Mouse (Mus musculus) cerebellum, adult 2 months (tissue): Measurements from ENCODE around the gene Syt1. TPM values are rescaled to one million over a fixed set of nuclear protein-coding genes. Genes with fewer than 3 reads are reported as not detected.

Experiments
- DNase-seq, 2 experiments: peaks; one replicate each; pipeline ENCODE4 v3.0.0; 2021
- H3K27ac ChIP-seq: fragments of 200-500 bp; 2 replicates; pipeline ENCODE4 v1.5.1; 2012; ENCODE audit warnings: low read length, control low read depth, inconsistent platforms; ENCODE audit not compliant: insufficient read depth
- H3K27me3 ChIP-seq: fragments of 200-500 bp; 2 replicates; pipeline ENCODE4 v1.6.1; 2012; ENCODE audit warnings: inconsistent platforms, mild to moderate bottlenecking, low read length, moderate library complexity; ENCODE audit not compliant: control insufficient read depth, insufficient read depth
- H3K4me1 ChIP-seq: fragments of 200-500 bp; 2 replicates; pipeline ENCODE4 v1.6.1; 2011; ENCODE audit warnings: low read length; ENCODE audit not compliant: control insufficient read depth, insufficient read depth
- H3K4me3 ChIP-seq: fragments of 200-500 bp; replicated peaks from 2 replicates; pipeline ENCODE3; 2011; ENCODE audit warnings: mild to moderate bottlenecking, low read depth, low read length, control low read depth; ENCODE audit not compliant: insufficient read depth
- CTCF ChIP-seq: fragments of 200-500 bp; IDR thresholded peaks from 2 replicates; pipeline ENCODE4 v1.5.1; 2011; ENCODE audit warnings: low read depth, mild to moderate bottlenecking, control low read depth, low read length, moderate library complexity, borderline replicate concordance; ENCODE audit not compliant: insufficient read depth
- POLR2A ChIP-seq: fragments of 200-500 bp; IDR thresholded peaks from 2 replicates; pipeline ENCODE4 v1.6.1; 2011; ENCODE audit warnings: low read length, control low read depth, borderline replicate concordance; ENCODE audit not compliant: insufficient read depth
- WGBS: fragments of 180-500 bp; shearing (Covaris S2); methylation state at CpG from one replicate; pipeline ENCODE4 v1.1.7; 2018; 5-methylcytosine and 5-hydroxymethylcytosine counted together
- polyA plus RNA-seq: library from polyadenylated mRNA; depleted of rRNA; stranded (reverse); fragments of >200 nt; gene quantifications from 2 replicates; pipeline ENCODE4 v1.2.3, GENCODE M21; 2012

Gene Syt1
- polyA plus RNA-seq, 1 experiment: 209 TPM

DNA sequence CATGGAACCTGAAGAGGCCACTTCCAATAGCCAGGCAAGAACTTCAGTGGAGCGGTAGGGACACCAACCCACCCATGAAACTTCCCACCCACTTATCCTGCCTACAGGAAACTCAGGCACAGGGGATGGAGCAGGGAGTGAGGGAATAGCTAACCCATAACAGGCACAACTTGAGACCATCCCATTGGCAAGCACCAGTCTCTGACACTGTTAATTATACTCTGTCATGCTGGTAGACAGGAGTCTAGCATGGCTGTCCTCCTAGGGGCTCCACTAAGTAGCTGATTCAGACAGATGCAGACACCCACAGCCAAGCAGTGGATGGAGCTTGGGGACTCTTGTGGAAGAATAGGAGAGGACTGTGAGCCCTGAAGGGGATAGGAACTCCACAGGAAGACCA lies 105.5 kb downstream of the Syt1 start:
- no peak overlapping the region for H3K4me3 ChIP-seq
- H3K4me1 ChIP-seq: peaks cover 4% of the 10 kb centered on the region; the same call in 1 of the 2 replicates
- no peak overlapping the region for H3K27ac ChIP-seq
- TF ChIP-seq CTCF (no peak), POLR2A (no peak)
- no peaks in the 10 kb centered on the region for H3K27me3 ChIP-seq
- no peak for DNase-seq
- WGBS: 100% methylated on average over 1 of the region's 1 CpGs

DNA sequence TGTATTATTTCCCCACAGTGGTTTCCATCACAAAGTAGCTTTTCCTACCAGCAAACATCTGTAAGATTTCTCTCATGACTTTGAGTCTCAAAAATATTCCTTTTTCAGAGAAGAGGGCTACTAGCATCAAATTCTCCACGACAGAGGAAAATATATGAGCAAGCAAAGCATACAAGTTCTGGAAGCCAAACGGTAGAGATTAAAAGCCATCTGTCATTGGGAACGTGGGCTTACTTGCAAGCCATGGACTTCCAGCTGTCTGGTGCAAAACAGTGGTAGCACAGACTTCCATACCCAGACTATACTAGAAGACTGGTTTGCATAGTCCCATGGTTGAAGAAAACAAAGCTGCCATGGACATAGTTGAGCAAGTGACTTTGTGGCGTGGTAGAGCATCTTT lies 106.4 kb downstream of the Syt1 start:
- TF ChIP-seq CTCF (no peak), POLR2A (no peak)
- Histone ChIP-seq H3K27me3 (no peaks in the 10 kb centered on the region), H3K4me1 (peaks cover 4% of the 10 kb centered on the region; the same call in 1 of the 2 replicates), H3K27ac (no peak overlapping the region), H3K4me3 (no peak overlapping the region)
- peak in 1 of 2 experiments; percentile 54 for DNase-seq
- WGBS: 30% methylated on average over 4 of the region's 4 CpGs

DNA sequence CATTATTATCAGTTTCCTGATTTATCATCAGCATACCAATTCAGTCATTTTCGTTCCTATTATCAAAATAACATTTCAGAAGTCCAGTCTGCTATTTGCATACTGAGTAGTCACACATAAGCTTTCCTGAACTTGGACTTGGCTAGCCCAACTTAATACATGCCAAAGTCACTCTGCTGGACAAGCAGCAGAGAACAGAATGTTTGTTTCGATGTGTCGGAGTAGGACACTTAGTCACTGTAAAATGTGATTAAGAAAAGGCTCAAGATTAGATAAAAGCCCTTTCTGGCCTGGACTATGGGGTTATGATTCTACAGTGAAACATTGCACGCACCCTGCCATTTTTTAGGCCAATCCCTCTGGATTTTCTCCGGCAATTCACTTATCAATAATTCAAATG lies 114.3 kb downstream of the Syt1 start:
- Histone ChIP-seq H3K27me3 (no peaks in the 10 kb centered on the region), H3K4me3 (no peak overlapping the region), H3K27ac (no peak overlapping the region), H3K4me1 (no peaks in the 10 kb centered on the region)
- DNase-seq: no peak
- TF ChIP-seq CTCF (no peak), POLR2A (no peak)
- WGBS: 68% methylated on average over 5 of the region's 5 CpGs

DNA sequence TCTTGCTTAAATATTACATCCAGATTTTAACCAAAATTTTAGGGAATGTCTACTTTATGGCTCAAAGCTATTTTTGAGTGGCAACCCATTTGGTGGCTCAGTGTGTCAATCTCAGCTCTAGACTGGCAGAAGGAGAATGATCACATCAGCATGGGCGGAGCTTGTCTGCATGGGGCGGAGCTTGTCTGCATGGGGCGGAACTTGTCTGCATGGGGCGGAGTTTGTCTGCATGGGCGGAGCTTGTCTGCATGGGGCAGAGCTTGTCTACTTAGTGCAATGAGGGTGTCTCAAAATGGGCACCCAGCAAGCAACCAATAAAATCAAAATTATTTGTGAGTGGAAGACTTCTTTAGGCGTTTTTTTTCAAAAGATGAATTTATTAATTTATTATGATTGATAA lies 117.5 kb downstream of the Syt1 start:
- H3K4me3 ChIP-seq: no peak overlapping the region
- no peaks in the 10 kb centered on the region for H3K27me3 ChIP-seq
- DNase-seq: no peak
- TF ChIP-seq CTCF: no peak
- TF ChIP-seq POLR2A: no peak
- 97% methylated on average over 6 of the region's 6 CpGs for WGBS
- H3K4me1 ChIP-seq: no peaks in the 10 kb centered on the region
- no peak overlapping the region for H3K27ac ChIP-seq

DNA sequence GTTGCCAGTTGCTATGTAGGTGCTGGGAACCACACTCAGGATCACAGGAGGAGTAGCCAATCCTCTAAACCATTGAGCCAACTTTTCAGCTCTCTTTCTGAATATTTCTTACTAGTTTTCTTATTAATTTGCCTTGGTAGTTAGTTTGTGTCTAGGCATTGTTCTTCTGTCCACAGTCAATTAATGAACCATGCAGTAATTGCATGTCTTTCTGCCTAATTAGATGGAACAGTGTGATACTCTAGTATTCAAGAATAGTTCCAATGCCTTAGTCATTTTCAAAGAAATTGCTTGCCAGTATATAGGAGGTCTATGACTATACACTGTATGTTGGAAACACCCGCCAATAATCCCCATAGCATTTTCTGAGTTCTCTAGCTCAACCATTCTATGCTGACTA lies 118.3 kb downstream of the Syt1 start:
- no peak for DNase-seq
- Histone ChIP-seq H3K4me3 (no peak overlapping the region), H3K4me1 (no peaks in the 10 kb centered on the region), H3K27me3 (no peaks in the 10 kb centered on the region), H3K27ac (no peak overlapping the region)
- TF ChIP-seq CTCF (no peak), POLR2A (no peak)
- 98% methylated on average over 1 of the region's 1 CpGs for WGBS

DNA sequence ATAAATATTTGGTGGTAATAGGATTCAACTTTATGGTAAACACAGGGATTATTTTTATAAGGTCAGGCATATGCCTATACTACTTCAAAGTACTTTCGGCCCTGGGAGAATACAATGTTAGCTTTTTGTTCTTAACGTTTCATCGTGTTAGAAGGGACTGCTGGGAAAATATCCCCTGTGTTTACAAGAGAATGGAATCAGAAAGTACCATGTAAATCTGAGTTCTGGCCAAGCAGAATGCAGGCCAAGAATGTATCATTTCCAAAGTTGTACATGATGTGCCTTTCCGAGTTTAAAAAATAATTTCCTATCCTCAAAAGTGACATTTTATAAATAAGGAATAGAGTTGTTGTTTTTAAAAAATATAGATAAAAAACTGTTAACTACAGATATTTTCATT lies 121.7 kb downstream of the Syt1 start:
- no peak overlapping the region for H3K4me3 ChIP-seq
- WGBS: 49% methylated on average over 4 of the region's 4 CpGs
- DNase-seq: no peak
- no peak overlapping the region for H3K27ac ChIP-seq
- H3K27me3 ChIP-seq: no peaks in the 10 kb centered on the region
- no peak for TF ChIP-seq CTCF
- no peak for TF ChIP-seq POLR2A
- H3K4me1 ChIP-seq: no peaks in the 10 kb centered on the region

DNA sequence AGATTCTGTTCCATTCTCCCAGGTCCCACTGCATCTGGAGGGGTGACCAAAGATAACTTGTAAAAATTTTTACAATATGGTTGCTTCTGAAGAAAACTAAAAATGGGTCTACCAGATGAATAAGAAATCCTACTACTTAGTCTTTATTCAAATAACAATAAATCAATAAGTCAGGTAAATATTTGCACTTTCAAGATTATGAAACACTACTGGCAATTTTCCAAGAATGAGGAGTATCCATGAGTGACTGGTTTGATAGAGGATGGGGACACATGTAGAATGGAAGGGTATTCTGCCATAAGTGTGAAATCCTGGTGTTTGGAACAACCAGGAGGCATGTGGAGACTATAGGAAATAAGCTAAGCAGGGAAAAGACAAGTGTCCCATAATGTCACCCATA lies 124.0 kb downstream of the Syt1 start:
- no peaks in the 10 kb centered on the region for H3K27me3 ChIP-seq
- no peak overlapping the region for H3K4me3 ChIP-seq
- no peak for DNase-seq
- H3K27ac ChIP-seq: no peak overlapping the region
- H3K4me1 ChIP-seq: no peaks in the 10 kb centered on the region
- TF ChIP-seq POLR2A (no peak), CTCF (no peak)

DNA sequence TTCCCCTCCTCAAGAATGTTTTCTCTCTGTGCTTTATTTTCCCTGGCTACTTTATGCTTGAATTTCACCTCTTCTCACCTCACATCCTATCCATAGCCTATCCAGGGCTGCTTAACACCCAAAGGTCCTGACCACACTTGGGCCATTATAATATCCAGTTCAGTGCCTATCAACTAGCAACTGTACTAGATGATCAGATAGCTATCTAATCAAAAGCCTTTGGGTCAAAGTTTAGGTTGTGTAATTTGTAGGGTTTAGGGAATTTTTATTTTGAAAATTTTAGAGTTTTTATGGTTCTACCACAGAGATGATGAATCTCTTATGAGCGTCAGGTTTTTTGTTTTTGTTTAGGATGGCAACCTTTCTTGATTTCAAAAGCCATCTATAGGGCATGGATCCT lies 125.0 kb downstream of the Syt1 start:
- H3K4me3 ChIP-seq: no peak overlapping the region
- WGBS: 100% methylated on average over 1 of the region's 1 CpGs
- no peaks in the 10 kb centered on the region; the same call in 1 of the 2 replicates for H3K4me1 ChIP-seq

More for the DNA sequence above, 125.0 kb downstream of the Syt1 start:
- H3K27ac ChIP-seq: no peak overlapping the region
- TF ChIP-seq CTCF (no peak), POLR2A (no peak)
- no peaks in the 10 kb centered on the region for H3K27me3 ChIP-seq
- DNase-seq: no peak
